25 mouse cellular contexts compared by ENCODE assay signal in the genomic region with DNA sequence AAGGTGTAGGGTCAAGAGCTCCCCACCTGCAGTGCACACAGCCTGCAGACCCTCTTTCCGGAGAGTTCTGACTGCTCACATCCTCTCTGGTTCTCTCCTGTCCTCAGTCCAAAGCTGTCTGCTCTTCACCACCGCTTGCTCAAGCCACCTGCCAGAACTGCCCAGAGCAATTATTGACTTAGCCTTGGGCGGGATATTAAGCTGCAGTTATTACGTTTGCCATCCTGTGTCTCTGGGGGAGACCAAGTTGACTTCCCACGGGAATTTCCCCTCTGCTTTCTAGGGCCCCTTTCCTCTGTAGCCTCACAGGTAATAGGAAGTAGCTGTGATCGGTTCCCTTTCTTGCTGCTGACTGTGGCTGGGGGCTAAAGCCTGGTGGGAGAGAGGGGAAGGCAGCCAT. TPM values are rescaled to one million over a fixed set of nuclear protein-coding genes. Genes with fewer than 3 reads are reported as not detected.
DNase-seq lines count a peak whose midpoint lies in the region; ATAC-seq and TF ChIP-seq lines count a peak whose summit lies in the region.
"Had no signal": no experiment of that assay in that cellular context is flagged by ENCODE, and none has a peak within 500 bp of the region (broad histone marks: within the 10 kb centered on the region; RNA-seq: fewer than 3 reads in every experiment).

No protein-coding gene starts in this region.

- TF ChIP-seq POLR2A in liver, adult 2 months (IDR thresholded peaks at IDR 0.05; ENCODE audit: extremely low read depth, insufficient read depth, low read length) = no peak

- no peak overlapping the region for H3K9ac ChIP-seq in liver, adult 2 months (ENCODE audit: low read depth, low read length)
- no peak overlapping the region for H3K9ac ChIP-seq in intestine, postnatal 0 days (ENCODE audit: low read depth, low read length)
- no peak overlapping the region for H3K9ac ChIP-seq in forebrain, embryonic 15.5 days (replicated peaks)
- H3K9ac ChIP-seq: forebrain, postnatal 0 days; heart, embryonic 15.5 days had no signal

- TF ChIP-seq CTCF in liver, adult 2 months (IDR thresholded peaks at IDR 0.05; ENCODE audit: low read depth, low read length) = no peak
- TF ChIP-seq CTCF in E14TG2a.4 (conservative IDR thresholded peaks at IDR 0.05; ENCODE audit: low read length) = no peak
- no peak for TF ChIP-seq CTCF in intestine, postnatal 0 days (IDR thresholded peaks at IDR 0.05; ENCODE audit: low read depth)

- DNase-seq in liver, adult 2 months (ENCODE audit: extremely low read depth, low read depth, low spot score) = peak; percentile 74
- DNase-seq in liver = no peak
- DNase-seq in thymus, postnatal 0 days (ENCODE audit: low spot score) = no peak
- DNase-seq: cerebellum, adult 2 months; forebrain, postnatal 0 days; heart, adult 18-20 months; layer of hippocampus, postnatal 36 days; right cerebral cortex, postnatal 4 days had no signal

- H3K36me3 ChIP-seq in liver, adult 2 months (ENCODE audit: control insufficient read depth, insufficient read depth, low read length) = no peaks in the 10 kb centered on the region
- no peaks in the 10 kb centered on the region for H3K36me3 ChIP-seq in E14TG2a.4 (ENCODE audit: insufficient read depth, low read length)
- H3K36me3 ChIP-seq in intestine, postnatal 0 days (ENCODE audit: control insufficient read depth, insufficient read depth) = no peaks in the 10 kb centered on the region
- no peaks in the 10 kb centered on the region for H3K36me3 ChIP-seq in forebrain, embryonic 15.5 days
- H3K36me3 ChIP-seq: heart, embryonic 15.5 days; hindbrain, embryonic 10.5 days had no signal

- peaks cover 3% of the 10 kb centered on the region; the same call in 1 of the 2 replicates for H3K4me1 ChIP-seq in liver, adult 2 months (ENCODE audit: control insufficient read depth, insufficient read depth, low read length)
- H3K4me1 ChIP-seq in E14TG2a.4 (replicated peaks; ENCODE audit: low read depth, low read length) = peaks cover 45% of the 10 kb centered on the region
- no peaks in the 10 kb centered on the region for H3K4me1 ChIP-seq in intestine, postnatal 0 days (replicated peaks; ENCODE audit: control insufficient read depth, insufficient read depth, low read length)
- H3K4me1 ChIP-seq in forebrain, embryonic 15.5 days = no peaks in the 10 kb centered on the region
- H3K4me1 ChIP-seq: heart, embryonic 15.5 days; hindbrain, embryonic 10.5 days had no signal

- ATAC-seq in intestine, postnatal 0 days = peak; percentile 14; the same call in 1 of the 2 replicates
- ATAC-seq in neutrophil, adult 5-6 weeks (ENCODE audit: extremely low read depth, insufficient number of reproducible peaks, low FRiP score, poor library complexity, severe bottlenecking) = peak; percentile 16; the same call in 1 of the 2 replicates
- ATAC-seq in monocyte, adult 5-6 weeks (replicated peaks; ENCODE audit: insufficient number of reproducible peaks, low FRiP score, low TSS enrichment, poor library complexity, severe bottlenecking) = no peak
- ATAC-seq in forebrain, embryonic 15.5 days (replicated peaks) = no peak
- ATAC-seq: CD4-positive, CD25-positive, alpha-beta regulatory T cell, adult 4 months; forebrain, postnatal 0 days had no signal

- WGBS in liver, adult 2 months = 23% methylated on average over 6 of the region's 6 CpGs
- WGBS in intestine, postnatal 0 days = 32% methylated on average over 6 of the region's 6 CpGs
- 78% methylated on average over 6 of the region's 6 CpGs for WGBS in forebrain, embryonic 15.5 days

- H3K4me2 ChIP-seq in intestine, postnatal 0 days (replicated peaks; ENCODE audit: low read depth) = peak overlapping the region; percentile 24; the same call in 1 of the 2 replicates
- H3K4me2 ChIP-seq in forebrain, embryonic 15.5 days (replicated peaks) = no peak overlapping the region
- H3K4me2 ChIP-seq: heart, embryonic 15.5 days; midbrain, embryonic 11.5 days had no signal

- H3K27me3 ChIP-seq in liver, adult 2 months (ENCODE audit: control insufficient read depth, insufficient read depth, low read length) = no peaks in the 10 kb centered on the region
- peaks cover 66% of the 10 kb centered on the region for H3K27me3 ChIP-seq in E14TG2a.4 (ENCODE audit: insufficient read depth, low read length)
- H3K27me3 ChIP-seq in intestine, postnatal 0 days (replicated peaks; ENCODE audit: control insufficient read depth, insufficient read depth, low read length) = no peaks in the 10 kb centered on the region
- no peaks in the 10 kb centered on the region for H3K27me3 ChIP-seq in forebrain, embryonic 15.5 days

- H3K4me3 ChIP-seq in liver, adult 2 months (ENCODE audit: insufficient read depth, low read depth, low read length) = no peak overlapping the region
- peak overlapping the region; percentile 52 for H3K4me3 ChIP-seq in E14TG2a.4 (replicated peaks; ENCODE audit: low read length)
- no peak overlapping the region for H3K4me3 ChIP-seq in intestine, postnatal 0 days (ENCODE audit: low read depth, low read length)
- no peak overlapping the region for H3K4me3 ChIP-seq in forebrain, embryonic 15.5 days
- H3K4me3 ChIP-seq: erythroblast, embryonic 14.5 days; heart, embryonic 15.5 days; hindbrain, embryonic 10.5 days had no signal

- no peak overlapping the region for H3K27ac ChIP-seq in liver, adult 2 months (replicated peaks; ENCODE audit: insufficient read depth, low read depth, low read length)
- H3K27ac ChIP-seq in intestine, postnatal 0 days (ENCODE audit: low read depth, low read length) = no peak overlapping the region
- no peak overlapping the region for H3K27ac ChIP-seq in forebrain, embryonic 15.5 days (replicated peaks)
- H3K27ac ChIP-seq: heart, embryonic 15.5 days; hindbrain, embryonic 10.5 days had no signal

- no peaks in the 10 kb centered on the region for H3K79me2 ChIP-seq in liver, adult 2 months (ENCODE audit: control insufficient read depth, insufficient read depth, low read length)

- no peaks in the 10 kb centered on the region for H3K9me3 ChIP-seq in E14TG2a.4 (ENCODE audit: low read length)
- no peaks in the 10 kb centered on the region for H3K9me3 ChIP-seq in intestine, postnatal 0 days (ENCODE audit: control insufficient read depth)
- H3K9me3 ChIP-seq in forebrain, embryonic 15.5 days = no peaks in the 10 kb centered on the region
- H3K9me3 ChIP-seq: heart, embryonic 15.5 days; hindbrain, embryonic 10.5 days had no signal

RNA-seq across cellular contexts. Expression of a gene that starts 3.4 kb away (rescaled TPM):
- total RNA-seq in liver, adult 2 months (2014; rRNA removed) = 0.09 and 0.13 TPM in 2 replicates
- polyA plus RNA-seq in liver, adult 2 months (2012; rRNA removed) = 0.04 TPM in 1 of 2 replicates, not detected in the other
- 12.5 and 12.6 TPM in 2 replicates for polyA plus RNA-seq in intestine, postnatal 0 days (2015; fragmentation: Nextera tagmentation; extraction: Ambion mirVana)
- total RNA-seq in neutrophil, adult 5-6 weeks (2017) = 0.35 and 0.37 TPM in 2 replicates
- 0.19 to 3.1 TPM (median 1.2 TPM) in 3 replicates for total RNA-seq in monocyte, adult 5-6 weeks (2017)
- polyA plus RNA-seq in forebrain, embryonic 15.5 days (2015; fragmentation: Nextera tagmentation; extraction: Ambion mirVana) = 0.17 and 0.24 TPM in 2 replicates
- polyA plus RNA-seq in thymus, postnatal 0 days (2015; fragmentation: Nextera tagmentation; extraction: Ambion mirVana) = 0.95 and 1.5 TPM in 2 replicates
- total RNA-seq: forebrain, postnatal 0 days; layer of hippocampus, postnatal 36 days; left cerebral cortex, postnatal 4 days; MEL had no signal
- polyA plus RNA-seq: embryonic facial prominence, embryonic 11.5 days; erythroblast, embryonic 14.5 days; hindbrain, embryonic 10.5 days; midbrain, embryonic 11.5 days had no signal

RNA-seq across cellular contexts. Expression of a gene that starts 32.4 kb away (rescaled TPM):
- not detected in 2 replicates for total RNA-seq in liver, adult 2 months (2014; rRNA removed)
- polyA plus RNA-seq in liver, adult 2 months (2012; rRNA removed) = not detected in 2 replicates
- 4.1 and 4.8 TPM in 2 replicates for polyA plus RNA-seq in intestine, postnatal 0 days (2015; fragmentation: Nextera tagmentation; extraction: Ambion mirVana)
- total RNA-seq in neutrophil, adult 5-6 weeks (2017) = not detected in 2 replicates
- total RNA-seq in monocyte, adult 5-6 weeks (2017) = not detected in 3 replicates
- 1.3 TPM in 1 of 2 replicates, not detected in the other for polyA plus RNA-seq in forebrain, embryonic 15.5 days (2015; fragmentation: Nextera tagmentation; extraction: Ambion mirVana)
- 36.0 and 39.0 TPM in 2 replicates for polyA plus RNA-seq in thymus, postnatal 0 days (2015; fragmentation: Nextera tagmentation; extraction: Ambion mirVana)
- total RNA-seq: forebrain, postnatal 0 days; heart, adult 18-20 months; layer of hippocampus, postnatal 36 days; left cerebral cortex, postnatal 4 days; MEL had no signal
- polyA plus RNA-seq: CD4-positive, CD25-positive, alpha-beta regulatory T cell, adult 4 months; cerebellum, adult 2 months; embryonic facial prominence, embryonic 11.5 days; erythroblast, embryonic 14.5 days; hindbrain, embryonic 10.5 days; midbrain, embryonic 11.5 days had no signal

RNA-seq across cellular contexts. Expression of a gene that starts 35.8 kb away (rescaled TPM):
- total RNA-seq in liver, adult 2 months (2014; rRNA removed) = not detected in 2 replicates
- polyA plus RNA-seq in liver, adult 2 months (2012; rRNA removed) = not detected in 2 replicates
- polyA plus RNA-seq in intestine, postnatal 0 days (2015; fragmentation: Nextera tagmentation; extraction: Ambion mirVana) = 0.21 and 0.47 TPM in 2 replicates
- total RNA-seq in neutrophil, adult 5-6 weeks (2017) = 0.70 and 0.98 TPM in 2 replicates
- total RNA-seq in monocyte, adult 5-6 weeks (2017) = not detected in 3 replicates
- not detected in 2 replicates for polyA plus RNA-seq in forebrain, embryonic 15.5 days (2015; fragmentation: Nextera tagmentation; extraction: Ambion mirVana)
- polyA plus RNA-seq in thymus, postnatal 0 days (2015; fragmentation: Nextera tagmentation; extraction: Ambion mirVana) = 0.10 TPM in 1 of 2 replicates, not detected in the other
- total RNA-seq: forebrain, postnatal 0 days; gastrocnemius, adult 8-10 months; heart, adult 18-20 months; layer of hippocampus, postnatal 36 days; left cerebral cortex, postnatal 4 days; MEL had no signal
- polyA plus RNA-seq: CD4-positive, CD25-positive, alpha-beta regulatory T cell, adult 4 months; cerebellum, adult 2 months; embryonic facial prominence, embryonic 11.5 days; erythroblast, embryonic 14.5 days; forebrain, postnatal 0 days; heart, embryonic 15.5 days; hindbrain, embryonic 10.5 days; midbrain, embryonic 11.5 days; neural tube, embryonic 14.5 days had no signal

RNA-seq across cellular contexts. Expression of a gene that starts 41.2 kb away (rescaled TPM):
- not detected in 2 replicates for total RNA-seq in liver, adult 2 months (2014; rRNA removed)
- 0.05 and 0.21 TPM in 2 replicates for polyA plus RNA-seq in liver, adult 2 months (2012; rRNA removed)
- 0.13 and 0.21 TPM in 2 replicates for polyA plus RNA-seq in intestine, postnatal 0 days (2015; fragmentation: Nextera tagmentation; extraction: Ambion mirVana)
- total RNA-seq in neutrophil, adult 5-6 weeks (2017) = 25.6 and 25.8 TPM in 2 replicates
- total RNA-seq in monocyte, adult 5-6 weeks (2017) = 0.10 to 1.5 TPM (median 0.32 TPM) in 3 replicates
- not detected in 2 replicates for polyA plus RNA-seq in forebrain, embryonic 15.5 days (2015; fragmentation: Nextera tagmentation; extraction: Ambion mirVana)
- not detected in 2 replicates for polyA plus RNA-seq in thymus, postnatal 0 days (2015; fragmentation: Nextera tagmentation; extraction: Ambion mirVana)
- total RNA-seq: adrenal gland, adult 18-20 months; forebrain, postnatal 0 days; gastrocnemius, adult 8-10 months; layer of hippocampus, postnatal 36 days; left cerebral cortex, postnatal 4 days; MEL had no signal
- polyA plus RNA-seq: cerebellum, adult 2 months; embryonic facial prominence, embryonic 11.5 days; erythroblast, embryonic 14.5 days; forebrain, postnatal 0 days; heart, embryonic 15.5 days; hindbrain, embryonic 10.5 days; kidney, embryonic 16.5 days; midbrain, embryonic 11.5 days; neural tube, embryonic 14.5 days had no signal

RNA-seq across cellular contexts. Expression of a gene that starts 56.6 kb away (rescaled TPM):
- total RNA-seq in liver, adult 2 months (2014; rRNA removed) = not detected in 2 replicates
- 0.44 TPM in 1 of 2 replicates, not detected in the other for polyA plus RNA-seq in liver, adult 2 months (2012; rRNA removed)
- polyA plus RNA-seq in intestine, postnatal 0 days (2015; fragmentation: Nextera tagmentation; extraction: Ambion mirVana) = 27.8 and 28.2 TPM in 2 replicates
- not detected in 2 replicates for total RNA-seq in neutrophil, adult 5-6 weeks (2017)
- not detected in 3 replicates for total RNA-seq in monocyte, adult 5-6 weeks (2017)
- 0.26 and 0.74 TPM in 2 replicates for polyA plus RNA-seq in forebrain, embryonic 15.5 days (2015; fragmentation: Nextera tagmentation; extraction: Ambion mirVana)
- polyA plus RNA-seq in thymus, postnatal 0 days (2015; fragmentation: Nextera tagmentation; extraction: Ambion mirVana) = 10.7 and 12.7 TPM in 2 replicates
- total RNA-seq: MEL had no signal
- polyA plus RNA-seq: embryonic facial prominence, embryonic 11.5 days; erythroblast, embryonic 14.5 days; midbrain, embryonic 11.5 days had no signal

Comparison
In these comparisons a context has a peak if more than half of its experiments do, and no peak if none do; other contexts are left out.
1. ATAC-seq: peak in intestine, postnatal 0 days (single experiment) and neutrophil, adult 5-6 weeks (single experiment); none in monocyte, adult 5-6 weeks (single experiment) and forebrain, embryonic 15.5 days (single experiment).